Mouse (Mus musculus): ENCODE results near the gene Phkg1. TPM values are rescaled to one million over a fixed set of nuclear protein-coding genes. Genes with fewer than 3 reads are reported as not detected.
A peak's percentile ranks its signal among the peaks of the same experiment; 100 is the strongest.

Gene Phkg1
- total RNA-seq, 2 experiments from 2014 or later, result 374 to 387 TPM

DNA sequence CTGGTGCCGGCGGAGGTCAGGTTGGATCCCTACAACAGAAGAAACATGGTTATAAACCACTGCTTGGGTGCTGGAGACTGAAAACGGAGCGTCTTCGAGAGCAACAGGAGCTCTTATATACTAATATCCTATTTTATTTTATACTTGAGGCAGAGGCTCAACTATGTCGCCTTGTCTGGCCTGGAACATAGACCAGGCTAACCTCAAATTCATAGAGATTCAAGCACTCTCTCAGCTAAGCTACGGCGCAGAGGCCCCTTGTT, 50.9 kb downstream of the Phkg1 start:
- intact Hi-C loops (cut with DNase I), result no loop called here

DNA sequence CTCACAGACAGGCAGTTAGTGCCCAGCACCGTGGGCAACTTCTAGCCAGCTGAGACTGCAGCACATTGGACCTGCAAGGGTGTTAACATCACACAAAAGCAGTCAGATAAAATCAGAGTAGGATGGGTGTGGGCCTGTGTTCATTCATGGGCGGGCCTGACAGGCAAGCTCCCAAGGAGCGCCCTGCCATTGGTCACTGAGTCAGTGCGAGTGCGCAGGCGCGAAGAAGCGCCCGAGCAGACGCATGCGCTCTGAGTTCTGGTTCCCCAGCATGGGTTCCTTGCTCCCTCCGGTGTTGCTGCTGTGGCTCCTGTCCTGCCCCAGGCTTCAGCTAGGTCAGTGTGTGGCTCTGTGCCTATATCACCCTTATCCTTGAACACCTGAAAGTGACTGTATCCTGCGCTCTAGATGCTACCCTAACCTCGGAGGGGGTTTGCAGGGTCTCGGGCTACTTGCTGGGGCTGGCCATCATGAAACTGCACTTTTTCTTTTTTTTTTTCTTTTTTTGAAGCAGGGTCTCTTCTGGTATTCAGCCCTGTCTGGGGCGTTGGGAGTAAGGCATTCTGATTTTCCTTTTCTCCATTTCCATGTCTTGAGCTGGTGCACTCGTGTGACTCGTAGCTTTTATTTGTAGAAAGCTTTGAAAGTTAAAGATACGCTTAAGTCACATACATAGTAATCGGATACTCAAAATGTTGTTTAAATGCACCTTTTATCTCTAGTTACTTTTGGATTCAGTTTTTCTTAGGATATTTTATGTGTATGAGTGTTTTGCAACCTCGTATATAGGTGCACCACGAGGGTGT, 51.4 kb downstream of the Phkg1 start, which contains the start of gene Sumf2:
Gene Sumf2 (plus strand): TSS at position 235 of the 806 bp plus-strand sequence.
- peak; percentile 93 for DNase-seq
- intact Hi-C loops (cut with DNase I), result no loop called here

More for the DNA sequence above, 50.9 kb downstream of the Phkg1 start:
- DNase-seq, result no peak

DNA sequence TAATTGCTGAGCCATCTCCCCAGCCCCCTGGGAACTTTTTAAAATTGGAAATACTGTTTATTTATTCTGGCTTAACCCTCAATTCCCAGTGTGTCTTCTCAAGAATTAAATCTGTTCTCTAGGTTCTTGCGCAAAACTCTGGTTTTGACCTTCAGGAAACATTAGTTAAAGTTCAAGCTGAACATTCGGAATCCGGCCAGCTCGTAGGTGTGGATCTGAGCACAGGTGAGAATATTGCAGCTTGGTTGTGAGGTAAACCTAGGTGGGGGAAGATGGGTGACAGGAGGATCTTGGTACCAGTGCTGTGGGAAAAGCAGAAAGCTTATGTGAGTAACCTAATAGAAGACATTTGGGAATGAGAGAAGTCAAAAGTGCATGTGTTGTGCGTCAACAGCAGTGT, 53.5 kb downstream of the Phkg1 start:
- intact Hi-C loops (cut with DNase I), result no loop called here
- DNase-seq, result no peak

Other genes starting within 250 kb of the Phkg1 start
- gene Zfp11, start 228.4 kb downstream of the Phkg1 start, total RNA-seq (2021), result 1 to 10 TPM; 1.3 to 2.2 TPM
- not detected for gene Sept14, start 190.0 kb downstream of the Phkg1 start, total RNA-seq (2021)
- gene Mrps17, start 183.1 kb downstream of the Phkg1 start, total RNA-seq (2021), result 10 to 100 TPM; 53.7 to 63.5 TPM
- gene Nipsnap2, start 173.5 kb downstream of the Phkg1 start, total RNA-seq (2021), result 100 to 1,000 TPM; 503 to 556 TPM
- gene Psph, start 111.1 kb downstream of the Phkg1 start, total RNA-seq (2021), result 10 to 100 TPM; 13.1 to 15.2 TPM
- gene Sumf2, start 51.6 kb downstream of the Phkg1 start, total RNA-seq (2021), result 1 to 10 TPM; 5.0 to 5.9 TPM
- 100 to 1,000 TPM; 563 to 618 TPM for gene Chchd2, start 11.1 kb downstream of the Phkg1 start, total RNA-seq (2021)
- under 1 TPM; 0.23 to 0.27 TPM for gene Zbed5, start 2.8 kb downstream of the Phkg1 start, total RNA-seq (2021)
- under 1 TPM; 0.48 to 0.52 TPM for gene Nupr1l, start 10.0 kb upstream of the Phkg1 start, total RNA-seq (2021)
- 10 to 100 TPM; 20.2 to 22.1 TPM for gene Vkorc1l1, start 43.4 kb upstream of the Phkg1 start, total RNA-seq (2021)
- gene Gusb, start 104.5 kb upstream of the Phkg1 start, total RNA-seq (2021), result 1 to 10 TPM; 7.3 to 8.0 TPM
- gene Asl, start 130.7 kb upstream of the Phkg1 start, total RNA-seq (2021), result 10 to 100 TPM in 1 of 2 experiments, 1 to 10 TPM in 1; 6.4 to 11.3 TPM
- gene Crcp, start 130.7 kb upstream of the Phkg1 start, total RNA-seq (2021), result 10 to 100 TPM; 16.0 to 16.4 TPM
- gene Tpst1, start 174.8 kb upstream of the Phkg1 start, total RNA-seq (2021), result 1 to 10 TPM; 4.0 to 6.0 TPM
- gene Kctd7, start 246.3 kb upstream of the Phkg1 start, total RNA-seq (2021), result 1 to 10 TPM; 1.8 to 2.2 TPM